Mouse (Mus musculus) G1E (cell line): Measurements from ENCODE around the gene Amer1.

Experiments
- CTCF ChIP-seq: IDR thresholded peaks from 2 replicates; pipeline ENCODE4 v1.5.1; 2012; ENCODE audit warnings: low read depth, low read length, inconsistent platforms, mixed read lengths
- GATA1 ChIP-seq: IDR thresholded peaks from 2 replicates; pipeline ENCODE4 v1.6.1; 2012; ENCODE audit warnings: borderline replicate concordance, low read length, inconsistent platforms, mixed read lengths
- GATA2 ChIP-seq: IDR thresholded peaks from 2 replicates; pipeline ENCODE4 v1.6.1; 2012; ENCODE audit warnings: low read depth, low read length, inconsistent platforms, borderline replicate concordance
- POLR2AphosphoS5 ChIP-seq: IDR thresholded peaks from 2 replicates; pipeline ENCODE4 v1.6.1; 2012; ENCODE audit warnings: low read depth, low read length, inconsistent platforms; ENCODE audit not compliant: insufficient replicate concordance
- TAL1 ChIP-seq: conservative IDR thresholded peaks from 2 replicates; pipeline ENCODE4 v1.6.1; 2012; ENCODE audit warnings: low read depth, low read length, inconsistent platforms, mixed read lengths

- no peak for TF ChIP-seq CTCF
- TF ChIP-seq GATA1 = no peak
- TF ChIP-seq TAL1 = no peak
- TF ChIP-seq POLR2AphosphoS5 = no peak
- no peak for TF ChIP-seq GATA2
These were observed at the start of gene Amer1 for GRCm38 (mm10) chrX:95444776-95445111.
